Mouse (Mus musculus) hindbrain, embryonic 10.5 days (tissue): ENCODE measurements around the gene Setdb1. TPM values are rescaled to one million over a fixed set of nuclear protein-coding genes. Genes with fewer than 3 reads are reported as not detected.

ENCODE experiments used
- polyA plus RNA-seq: library from polyadenylated mRNA; unstranded; fragments of >200 nt; fragmentation: Nextera tagmentation; extraction: Ambion mirVana; gene quantifications from 2 replicates; pipeline ENCODE4 v1.2.1, GENCODE M21; 2016

Setdb1 gene
- polyA plus RNA-seq, 1 experiment from 2014 or later, result 51.7 TPM

Other genes with a start within 250 kb of the Setdb1 start
- gene Vps72, start 246.2 kb downstream of the Setdb1 start, polyA plus RNA-seq, result 274 and 303 TPM in 2 replicates
- gene Tmod4, start 232.7 kb downstream of the Setdb1 start, polyA plus RNA-seq, result 0.95 and 1.3 TPM in 2 replicates
- gene Scnm1, start 223.2 kb downstream of the Setdb1 start, polyA plus RNA-seq, result 79.2 and 94.1 TPM in 2 replicates
- gene Lysmd1, start 223.1 kb downstream of the Setdb1 start, polyA plus RNA-seq, result 13.4 and 17.2 TPM in 2 replicates
- 2.1 and 2.9 TPM in 2 replicates for gene Tnfaip8l2, start 214.8 kb downstream of the Setdb1 start, polyA plus RNA-seq
- gene Sema6c, start 196.7 kb downstream of the Setdb1 start, polyA plus RNA-seq, result 9.9 and 24.3 TPM in 2 replicates
- gene Gabpb2, start 139.3 kb downstream of the Setdb1 start, polyA plus RNA-seq, result 7.9 and 12.2 TPM in 2 replicates
- 99.6 and 111 TPM in 2 replicates for gene Cdc42se1, start 128.5 kb downstream of the Setdb1 start, polyA plus RNA-seq
- 45.8 and 95.9 TPM in 2 replicates for gene Mllt11, start 125.0 kb downstream of the Setdb1 start, polyA plus RNA-seq
- gene Gm128, start 115.6 kb downstream of the Setdb1 start, polyA plus RNA-seq, result 0.17 and 0.22 TPM in 2 replicates
- gene Bnipl, start 106.0 kb downstream of the Setdb1 start, polyA plus RNA-seq, result 0.60 and 0.63 TPM in 2 replicates
- gene Mindy1, start 75.9 kb downstream of the Setdb1 start, polyA plus RNA-seq, result 33.9 and 44.1 TPM in 2 replicates
- gene Prune1, start 75.1 kb downstream of the Setdb1 start, polyA plus RNA-seq, result 28.2 and 28.6 TPM in 2 replicates
- 2.0 and 2.1 TPM in 2 replicates for gene Anxa9, start 50.0 kb downstream of the Setdb1 start, polyA plus RNA-seq
- gene Cers2, start 42.4 kb downstream of the Setdb1 start, polyA plus RNA-seq, result 116 and 123 TPM in 2 replicates
- not detected in 2 replicates for gene 4930558C23Rik, start 45.6 kb upstream of the Setdb1 start, polyA plus RNA-seq
- gene Arnt, start 77.2 kb upstream of the Setdb1 start, polyA plus RNA-seq, result 30.6 and 33.5 TPM in 2 replicates
- gene Ctsk, start 142.1 kb upstream of the Setdb1 start, polyA plus RNA-seq, result 3.7 and 5.9 TPM in 2 replicates
- 3.9 and 7.6 TPM in 2 replicates for gene Ctss, start 169.6 kb upstream of the Setdb1 start, polyA plus RNA-seq
- gene Hormad1, start 202.5 kb upstream of the Setdb1 start, polyA plus RNA-seq, result not detected in 2 replicates
- 27.8 and 31.0 TPM in 2 replicates for gene Golph3l, start 231.7 kb upstream of the Setdb1 start, polyA plus RNA-seq